Mouse (Mus musculus): ENCODE data around the gene Ppp1r18. TPM values are rescaled to one million over a fixed set of nuclear protein-coding genes. Genes with fewer than 3 reads are reported as not detected.
"Not testable (repeated sequence)": the region's sequence is repeated elsewhere in the genome, so short reads cannot be mapped to it uniquely, and the experiment has no call there.

Ppp1r18 gene
- polyA plus RNA-seq, 1 experiment from 2014 or later: 22.9 TPM

DNA sequence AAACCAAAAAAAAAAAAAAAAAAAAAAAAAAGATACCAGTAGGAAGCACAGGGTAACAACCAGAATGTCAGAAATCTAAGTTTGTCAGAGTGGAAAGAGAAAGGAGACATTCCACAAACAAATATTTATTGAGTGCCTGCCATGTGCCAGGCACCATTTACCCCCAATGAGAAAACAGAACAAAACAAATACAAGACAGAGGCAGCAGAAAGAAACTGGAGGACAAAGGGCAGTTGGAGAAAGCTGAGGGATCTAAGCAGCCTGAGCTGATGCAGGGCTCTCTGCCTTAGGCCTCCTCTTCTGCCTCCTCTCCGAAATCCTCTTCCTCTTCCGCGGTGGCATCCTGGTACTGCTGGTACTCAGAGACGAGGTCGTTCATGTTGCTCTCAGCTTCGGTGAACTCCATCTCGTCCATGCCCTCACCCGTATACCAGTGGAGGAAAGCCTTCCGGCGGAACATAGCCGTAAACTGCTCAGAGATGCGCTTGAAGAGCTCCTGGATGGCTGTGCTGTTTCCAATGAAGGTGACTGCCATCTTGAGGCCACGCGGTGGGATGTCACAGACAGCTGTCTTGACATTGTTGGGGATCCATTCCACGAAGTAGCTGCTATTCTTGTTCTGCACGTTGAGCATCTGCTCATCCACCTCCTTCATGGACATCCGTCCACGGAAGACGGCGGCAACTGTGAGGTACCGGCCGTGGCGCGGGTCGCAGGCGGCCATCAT lies 30.5 kb upstream of the Ppp1r18 start:
- peaks cover 21% of the 10 kb centered on the region for H3K4me1 ChIP-seq (ENCODE audit: control insufficient read depth, insufficient read depth, low read length)
- no peaks in the 10 kb centered on the region for H3K27me3 ChIP-seq (ENCODE audit: control insufficient read depth, insufficient read depth, low read length)
- peaks cover 29% of the 10 kb centered on the region for H3K36me3 ChIP-seq (ENCODE audit: control insufficient read depth, insufficient read depth, low read length)
- H3K27ac ChIP-seq (replicated peaks; ENCODE audit: low read depth, low read length): no peak overlapping the region
- DNase-seq (ENCODE audit: low spot score) (no peak), ATAC-seq (ENCODE audit: insufficient number of reproducible peaks, low FRiP score, low TSS enrichment, low read depth) (no peak)
- 76% methylated on average over 26 of the region's 26 CpGs for WGBS
- no peaks in the 10 kb centered on the region for H3K9me3 ChIP-seq (ENCODE audit: control insufficient read depth, low read length)
- no peak overlapping the region; the same call in 1 of the 2 replicates for H3K9ac ChIP-seq (ENCODE audit: low read length)
- H3K4me2 ChIP-seq (ENCODE audit: low read depth, severe bottlenecking): peak overlapping the region; percentile 73
- peak overlapping the region; percentile 60 for H3K4me3 ChIP-seq (ENCODE audit: low read depth, low read length)

DNA sequence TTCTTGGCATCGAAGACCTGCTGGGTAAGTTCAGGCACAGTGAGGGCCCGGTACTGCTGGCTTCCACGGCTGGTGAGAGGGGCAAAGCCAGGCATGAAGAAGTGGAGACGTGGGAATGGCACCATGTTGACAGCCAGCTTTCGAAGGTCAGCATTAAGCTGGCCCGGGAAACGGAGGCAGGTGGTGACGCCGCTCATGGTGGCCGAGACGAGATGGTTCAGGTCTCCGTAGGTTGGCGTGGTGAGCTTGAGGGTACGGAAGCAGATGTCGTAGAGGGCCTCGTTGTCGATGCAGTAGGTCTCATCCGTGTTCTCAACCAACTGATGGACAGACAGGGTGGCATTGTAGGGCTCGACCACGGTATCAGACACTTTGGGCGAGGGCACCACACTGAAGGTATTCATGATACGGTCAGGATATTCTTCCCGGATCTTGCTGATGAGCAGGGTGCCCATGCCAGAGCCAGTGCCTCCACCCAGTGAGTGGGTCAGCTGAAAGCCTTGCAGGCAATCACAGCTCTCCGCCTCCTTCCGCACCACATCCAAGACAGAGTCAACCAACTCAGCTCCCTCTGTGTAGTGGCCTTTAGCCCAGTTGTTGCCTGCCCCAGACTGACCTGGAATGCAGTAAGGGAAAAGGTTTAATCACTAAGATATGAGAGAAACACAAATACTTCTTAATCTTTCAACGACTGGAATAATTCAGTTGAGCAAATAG lies 29.8 kb upstream of the Ppp1r18 start:
- H3K27me3 ChIP-seq (ENCODE audit: control insufficient read depth, insufficient read depth, low read length): no peaks in the 10 kb centered on the region
- H3K4me1 ChIP-seq (ENCODE audit: control insufficient read depth, insufficient read depth, low read length): peaks cover 16% of the 10 kb centered on the region
- ATAC-seq (ENCODE audit: insufficient number of reproducible peaks, low FRiP score, low TSS enrichment, low read depth) (no peak), DNase-seq (ENCODE audit: low spot score) (no peak)
- H3K36me3 ChIP-seq (ENCODE audit: control insufficient read depth, insufficient read depth, low read length): peaks cover 29% of the 10 kb centered on the region
- no peaks in the 10 kb centered on the region for H3K9me3 ChIP-seq (ENCODE audit: control insufficient read depth, low read length)
- H3K4me3 ChIP-seq (ENCODE audit: low read depth, low read length): peak overlapping the region; percentile 60
- H3K9ac ChIP-seq (ENCODE audit: low read length): peak overlapping the region; percentile 99; the same call in 1 of the 2 replicates
- H3K27ac ChIP-seq (replicated peaks; ENCODE audit: low read depth, low read length): no peak overlapping the region
- WGBS: 84% methylated on average over 26 of the region's 26 CpGs
- peak overlapping the region; percentile 73 for H3K4me2 ChIP-seq (ENCODE audit: low read depth, severe bottlenecking)

DNA sequence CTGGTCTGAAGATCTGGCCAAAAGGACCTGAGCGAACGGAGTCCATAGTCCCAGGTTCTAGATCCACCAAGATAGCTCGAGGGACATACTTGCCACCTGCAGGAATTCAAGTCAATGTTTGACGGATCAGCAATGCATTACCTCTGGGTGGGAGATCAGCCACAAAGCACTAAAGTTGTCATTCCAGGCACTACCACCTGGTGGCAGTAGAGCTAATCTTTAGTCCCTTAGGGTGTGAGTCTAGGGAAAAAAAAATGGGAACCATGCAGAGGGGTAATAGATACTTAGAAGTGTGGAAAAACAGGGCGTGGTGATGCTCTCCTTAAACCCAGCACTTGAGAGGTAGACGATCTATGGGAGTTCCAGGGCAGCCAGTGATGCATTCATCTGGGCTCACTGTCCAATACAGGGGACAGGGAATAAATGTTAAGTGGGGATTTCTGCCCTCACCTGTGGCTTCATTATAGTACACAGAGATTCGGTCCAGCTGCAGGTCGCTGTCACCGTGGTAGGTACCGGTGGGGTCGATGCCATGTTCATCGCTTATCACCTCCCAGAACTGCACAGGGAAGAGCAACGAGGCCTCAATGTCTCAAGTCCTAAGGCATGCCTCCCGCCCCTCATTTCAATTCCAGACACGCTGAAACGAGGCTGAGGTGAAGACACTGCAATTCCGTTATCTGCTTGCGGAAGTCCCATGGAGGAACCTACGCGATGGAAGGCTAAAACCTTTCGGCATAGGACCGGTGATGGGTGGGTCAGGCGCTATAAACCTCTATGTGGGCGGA lies 29.0 kb upstream of the Ppp1r18 start:
- peak overlapping the region; percentile 73 for H3K4me2 ChIP-seq (ENCODE audit: low read depth, severe bottlenecking)
- DNase-seq (ENCODE audit: low spot score): peak; percentile 88
- WGBS: 9% methylated on average over 24 of the region's 24 CpGs

DNA sequence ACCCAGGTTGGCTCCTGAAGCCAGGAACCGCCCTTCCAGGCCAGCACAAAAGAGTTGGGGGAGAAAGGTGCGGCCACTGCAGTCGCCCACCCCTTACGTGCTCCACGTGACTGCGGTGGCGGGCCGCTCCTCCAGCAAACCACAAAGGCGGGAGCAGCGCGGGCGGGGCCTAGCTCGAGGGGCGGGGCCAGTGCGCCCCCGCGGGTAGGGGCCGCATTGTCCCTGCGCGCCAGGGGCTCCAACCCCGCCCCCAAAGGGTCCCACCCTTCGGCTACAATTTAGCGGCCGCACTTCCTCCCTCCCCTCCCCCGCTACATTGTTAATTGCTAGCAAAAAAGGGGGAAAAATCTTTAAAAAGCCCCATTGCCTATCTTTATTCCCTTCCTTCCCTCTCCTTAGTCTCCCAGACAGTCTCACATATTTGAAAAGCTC lies 28.4 kb upstream of the Ppp1r18 start:
- Histone ChIP-seq H3K27ac (replicated peaks; ENCODE audit: low read depth, low read length) (peak overlapping the region; percentile 96), H3K4me3 (ENCODE audit: low read depth, low read length) (peak overlapping the region; percentile 60), H3K9me3 (ENCODE audit: control insufficient read depth, low read length) (no peaks in the 10 kb centered on the region), H3K4me1 (ENCODE audit: control insufficient read depth, insufficient read depth, low read length) (peaks cover 16% of the 10 kb centered on the region), H3K27me3 (ENCODE audit: control insufficient read depth, insufficient read depth, low read length) (no peaks in the 10 kb centered on the region), H3K9ac (ENCODE audit: low read length) (peak overlapping the region; percentile 99), H3K36me3 (ENCODE audit: control insufficient read depth, insufficient read depth, low read length) (peaks cover 26% of the 10 kb centered on the region), H3K4me2 (ENCODE audit: low read depth, severe bottlenecking) (peak overlapping the region; percentile 73)
- 0% methylated on average over 18 of the region's 25 CpGs for WGBS
- peak; percentile 97 for DNase-seq (ENCODE audit: low spot score)
- peak; percentile 23; the same call in 1 of the 2 replicates for ATAC-seq (ENCODE audit: insufficient number of reproducible peaks, low FRiP score, low TSS enrichment, low read depth)

More for the DNA sequence above, 29.0 kb upstream of the Ppp1r18 start:
- Histone ChIP-seq H3K36me3 (ENCODE audit: control insufficient read depth, insufficient read depth, low read length) (peaks cover 26% of the 10 kb centered on the region), H3K4me3 (ENCODE audit: low read depth, low read length) (peak overlapping the region; percentile 60), H3K9me3 (ENCODE audit: control insufficient read depth, low read length) (no peaks in the 10 kb centered on the region), H3K27ac (replicated peaks; ENCODE audit: low read depth, low read length) (peak overlapping the region; percentile 96; the same call in 1 of the 2 replicates), H3K4me1 (ENCODE audit: control insufficient read depth, insufficient read depth, low read length) (peaks cover 16% of the 10 kb centered on the region), H3K9ac (ENCODE audit: low read length) (peak overlapping the region; percentile 99), H3K27me3 (ENCODE audit: control insufficient read depth, insufficient read depth, low read length) (no peaks in the 10 kb centered on the region)
- ATAC-seq (ENCODE audit: insufficient number of reproducible peaks, low FRiP score, low TSS enrichment, low read depth): no peak

DNA sequence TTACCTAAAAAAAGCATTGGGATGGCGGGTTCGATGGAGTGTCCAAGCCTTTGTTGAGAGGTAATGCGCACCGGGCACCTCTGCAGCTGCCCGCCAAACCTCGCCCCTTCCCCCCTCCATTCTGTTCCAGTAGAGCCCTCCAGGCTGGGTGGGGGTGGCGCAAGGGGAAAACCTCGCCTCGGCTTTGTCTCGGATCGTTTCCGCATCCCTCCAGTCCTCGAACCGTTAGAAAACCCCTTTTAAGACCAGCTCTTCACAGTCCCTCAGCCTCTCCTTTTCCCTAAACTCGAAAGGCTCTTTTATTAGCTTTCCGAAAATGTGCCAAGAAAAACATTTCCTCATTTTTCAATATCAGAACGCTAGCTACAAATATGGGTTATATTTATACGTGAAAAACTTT lies 27.9 kb upstream of the Ppp1r18 start:
- peaks cover 16% of the 10 kb centered on the region for H3K4me1 ChIP-seq (ENCODE audit: control insufficient read depth, insufficient read depth, low read length)

DNA sequence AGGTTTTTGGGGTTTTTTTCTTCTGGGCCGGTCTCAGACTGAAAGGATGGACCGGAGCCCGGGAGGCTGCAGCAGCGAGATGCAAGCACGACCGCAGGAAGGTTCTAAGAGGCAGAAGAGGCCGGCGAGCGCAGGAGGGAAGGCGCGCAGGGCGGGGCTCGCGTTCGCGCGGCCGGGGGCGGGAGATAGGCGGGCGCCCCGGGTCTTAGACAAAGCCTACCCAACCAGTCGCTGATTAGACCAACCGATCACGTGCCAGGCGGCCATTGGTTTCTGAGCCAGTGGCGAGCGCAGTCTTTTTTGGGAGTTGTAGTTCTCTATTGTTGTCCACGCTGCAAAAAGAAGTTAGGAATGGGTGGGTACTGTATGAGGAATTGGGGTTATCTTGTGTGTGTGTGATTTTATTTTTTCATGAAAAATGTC lies 27.3 kb upstream of the Ppp1r18 start, which contains the start of gene Tubb5:
Tubb5 (minus strand) TSS at position 185 of the 423 bp plus-strand sequence.
- peak within 1 kb of the TSS; percentile 82 for H3K4me2 ChIP-seq (ENCODE audit: low read depth, severe bottlenecking)
- peak within 1 kb of the TSS; percentile 99 for H3K9ac ChIP-seq (ENCODE audit: low read length)
- no peaks in the 10 kb centered on the region for H3K9me3 ChIP-seq (ENCODE audit: control insufficient read depth, low read length)
- ATAC-seq (ENCODE audit: insufficient number of reproducible peaks, low FRiP score, low TSS enrichment, low read depth) (peak; percentile 71), DNase-seq (ENCODE audit: low spot score) (peak; percentile 97)
- H3K4me1 ChIP-seq (ENCODE audit: control insufficient read depth, insufficient read depth, low read length): peaks cover 16% of the 10 kb centered on the region
- H3K4me3 ChIP-seq (ENCODE audit: low read depth, low read length): peak within 1 kb of the TSS; percentile 60
- no peaks in the 10 kb centered on the region for H3K27me3 ChIP-seq (ENCODE audit: control insufficient read depth, insufficient read depth, low read length)
- H3K36me3 ChIP-seq (ENCODE audit: control insufficient read depth, insufficient read depth, low read length): peaks cover 21% of the 10 kb centered on the region
- H3K27ac ChIP-seq (replicated peaks; ENCODE audit: low read depth, low read length): peak within 1 kb of the TSS; percentile 96
- WGBS: under 1% methylated on average over 29 of the region's 29 CpGs

More for the DNA sequence above, 27.9 kb upstream of the Ppp1r18 start:
- no peaks in the 10 kb centered on the region for H3K9me3 ChIP-seq (ENCODE audit: control insufficient read depth, low read length)
- peak overlapping the region; percentile 99 for H3K9ac ChIP-seq (ENCODE audit: low read length)
- 0 out of 2 replicates have a peak overlapping the region, but pooled peaks have one; percentile 73 for H3K4me2 ChIP-seq (ENCODE audit: low read depth, severe bottlenecking)
- ATAC-seq (ENCODE audit: insufficient number of reproducible peaks, low FRiP score, low TSS enrichment, low read depth) (no peak), DNase-seq (ENCODE audit: low spot score) (peak; percentile 82)
- peak overlapping the region; percentile 96 for H3K27ac ChIP-seq (replicated peaks; ENCODE audit: low read depth, low read length)
- peak overlapping the region; percentile 60 for H3K4me3 ChIP-seq (ENCODE audit: low read depth, low read length)
- peaks cover 25% of the 10 kb centered on the region for H3K36me3 ChIP-seq (ENCODE audit: control insufficient read depth, insufficient read depth, low read length)
- under 1% methylated on average over 18 of the region's 18 CpGs for WGBS
- H3K27me3 ChIP-seq (ENCODE audit: control insufficient read depth, insufficient read depth, low read length): no peaks in the 10 kb centered on the region

DNA sequence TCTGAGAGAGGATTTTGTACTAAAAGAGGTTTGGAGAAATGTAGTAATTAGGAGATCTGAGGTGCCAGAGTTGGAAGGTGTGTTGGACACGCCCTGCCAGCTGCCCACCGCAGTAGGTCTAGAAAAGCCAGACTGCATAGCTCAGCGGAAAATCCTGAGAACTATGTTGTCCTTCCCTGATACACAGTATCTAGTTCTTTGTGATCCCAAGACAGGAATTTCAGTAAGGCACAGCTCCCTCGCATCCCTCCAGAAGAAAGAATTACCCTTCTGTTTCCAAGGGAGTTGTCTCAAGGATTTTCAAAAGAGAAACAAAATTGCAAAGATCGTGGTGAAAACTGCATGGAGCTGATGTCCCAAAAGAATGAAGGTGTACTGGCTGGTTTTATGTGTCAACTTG lies 26.8 kb upstream of the Ppp1r18 start:
- Histone ChIP-seq H3K36me3 (ENCODE audit: control insufficient read depth, insufficient read depth, low read length) (peaks cover 19% of the 10 kb centered on the region), H3K27ac (replicated peaks; ENCODE audit: low read depth, low read length) (peak overlapping the region; percentile 80), H3K4me3 (ENCODE audit: low read depth, low read length) (peak overlapping the region; percentile 60), H3K4me2 (ENCODE audit: low read depth, severe bottlenecking) (peak overlapping the region; percentile 82), H3K27me3 (ENCODE audit: control insufficient read depth, insufficient read depth, low read length) (no peaks in the 10 kb centered on the region), H3K9me3 (ENCODE audit: control insufficient read depth, low read length) (no peaks in the 10 kb centered on the region), H3K9ac (ENCODE audit: low read length) (peak overlapping the region; percentile 81), H3K4me1 (ENCODE audit: control insufficient read depth, insufficient read depth, low read length) (peaks cover 16% of the 10 kb centered on the region)
- WGBS: 2% methylated on average over 5 of the region's 5 CpGs
- ATAC-seq (ENCODE audit: insufficient number of reproducible peaks, low FRiP score, low TSS enrichment, low read depth) (no peak), DNase-seq (ENCODE audit: low spot score) (peak; percentile 50)

DNA sequence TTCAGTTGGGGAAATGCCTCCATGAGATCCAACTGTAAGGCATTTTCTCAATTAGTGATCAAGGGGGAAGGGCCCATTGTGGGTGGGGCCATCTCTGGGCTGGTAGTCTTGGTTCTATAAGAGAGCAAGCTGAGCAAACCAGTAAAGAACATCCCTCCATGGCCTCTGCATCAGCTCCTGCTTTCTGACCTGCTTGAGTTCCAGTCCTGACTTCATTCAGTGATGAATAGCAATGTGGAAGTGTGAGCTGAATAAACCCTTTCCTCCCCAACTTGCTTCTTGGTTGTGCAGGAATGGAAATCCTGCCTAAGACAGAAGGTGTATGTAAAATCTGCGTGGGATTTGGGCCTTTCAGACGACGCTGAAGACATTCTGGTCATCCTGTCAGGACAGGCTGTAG lies 26.4 kb upstream of the Ppp1r18 start:
- DNase-seq (ENCODE audit: low spot score): not testable (repeated sequence)
- H3K9ac ChIP-seq (ENCODE audit: low read length): peak overlapping the region; percentile 81; the same call in 1 of the 2 replicates
- H3K4me1 ChIP-seq (ENCODE audit: control insufficient read depth, insufficient read depth, low read length): peaks cover 15% of the 10 kb centered on the region

More for the DNA sequence above, 26.4 kb upstream of the Ppp1r18 start:
- H3K9me3 ChIP-seq (ENCODE audit: control insufficient read depth, low read length); ATAC-seq (ENCODE audit: insufficient number of reproducible peaks, low FRiP score, low TSS enrichment, low read depth); H3K27me3 ChIP-seq (ENCODE audit: control insufficient read depth, insufficient read depth, low read length): not testable (repeated sequence)
- H3K4me2 ChIP-seq (ENCODE audit: low read depth, severe bottlenecking): peak overlapping the region; percentile 82
- H3K36me3 ChIP-seq (ENCODE audit: control insufficient read depth, insufficient read depth, low read length): peaks cover 17% of the 10 kb centered on the region
- H3K4me3 ChIP-seq (ENCODE audit: low read depth, low read length): peak overlapping the region; percentile 60
- H3K27ac ChIP-seq (replicated peaks; ENCODE audit: low read depth, low read length): peak overlapping the region; percentile 80
- WGBS: 60% methylated on average over 3 of the region's 3 CpGs
